Mouse (Mus musculus) Patski (cell line): ENCODE data around the gene Cdh5. TPM values are rescaled to one million over a fixed set of nuclear protein-coding genes. Genes with fewer than 3 reads are reported as not detected.
"Not testable (repeated sequence)": the region's sequence is repeated elsewhere in the genome, so short reads cannot be mapped to it uniquely, and the experiment has no call there.

ENCODE experiments used
- ATAC-seq: fragments of 100-300 bp; one replicate; pipeline ENCODE4 v1.8.0; 2021
- CTCF ChIA-PET: fragments of 350-600 bp; sonication (Branson Sonifier 250); formaldehyde crosslinking; loops from one replicate; lab custom pipeline; 2022; ENCODE audit warnings: inconsistent platforms; lab: Charles Lee
- POLR2A ChIA-PET: fragments of 350-600 bp; sonication (Branson Sonifier 250); formaldehyde crosslinking; loops from one replicate; lab custom pipeline; 2022; ENCODE audit warnings: antibody characterized with exemption, inconsistent platforms; lab: Charles Lee
- DNase-seq: peaks from one replicate; pipeline ENCODE4 v3.0.0-alpha.2; 2011; ENCODE audit warnings: low read depth, low spot score
- H3K27me3 ChIP-seq: fragments of 371-371 bp; one replicate; pipeline ENCODE4 v1.5.1; 2021
- CTCF ChIP-seq: fragments of 100-300 bp; IDR thresholded peaks from one replicate; pipeline ENCODE4 v1.5.1; 2021
- in situ Hi-C: fragments of 300-500 bp; cut with MboI; formaldehyde crosslinking; loops from 3 replicates; pipeline ENCODE4 v1.11.1; 2018; ENCODE audit warnings: low pct_unique_long_range_greater_than_20kb, mixed read lengths
- polyA plus RNA-seq: library from polyadenylated mRNA; unstranded; gene quantifications from one replicate; pipeline ENCODE4 v1.2.3, GENCODE M21; 2021

Gene Cdh5
- polyA plus RNA-seq, 1 experiment from 2014 or later = not detected

DNA sequence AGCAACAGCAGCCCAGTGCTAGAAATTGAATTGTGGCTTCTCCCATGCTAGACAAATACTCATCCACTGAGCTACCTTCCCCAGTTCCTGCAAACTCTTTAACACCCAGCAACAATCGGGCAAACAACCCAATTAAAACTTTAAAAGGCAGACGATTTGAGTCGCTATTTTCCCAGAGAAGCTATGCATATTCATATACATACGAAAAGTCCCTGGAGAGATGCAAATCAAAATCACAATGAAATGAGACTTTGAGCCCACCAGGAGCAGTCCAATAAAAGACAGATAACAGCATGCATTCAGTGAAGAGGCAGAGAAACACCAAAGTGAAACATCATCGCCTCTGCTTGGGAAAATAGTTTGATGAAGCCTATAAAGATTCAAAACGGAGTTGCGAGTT lies 8.1 kb upstream of the Cdh5 start:
- no peak for TF ChIP-seq CTCF
- ATAC-seq (no peak), DNase-seq (no peak)
- in situ Hi-C loops = no loop called here
- POLR2A ChIA-PET = no interaction called here
- no peaks in the 10 kb centered on the region for H3K27me3 ChIP-seq
- CTCF ChIA-PET = no interaction called here

DNA sequence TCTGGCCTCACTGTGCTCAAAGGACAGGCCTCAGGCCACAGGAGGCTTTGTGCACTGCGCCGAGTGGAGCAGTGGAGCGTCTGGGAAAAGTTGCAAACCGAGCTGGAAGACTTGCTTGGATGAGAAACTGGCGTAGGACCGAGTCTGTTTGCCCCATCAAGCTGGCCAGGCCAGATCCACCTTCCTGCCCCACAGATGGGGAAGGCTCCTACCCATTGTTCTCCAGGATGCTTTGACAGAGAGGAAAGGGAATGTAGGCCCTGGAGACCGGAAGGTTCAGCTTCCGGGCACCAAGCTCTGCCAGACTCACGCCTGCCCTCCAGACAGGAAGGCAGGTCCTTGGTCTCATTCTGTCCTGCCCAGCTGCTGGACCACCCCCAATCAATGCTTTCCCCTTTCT lies 5.8 kb upstream of the Cdh5 start:
- in situ Hi-C loops = no loop called here
- no peaks in the 10 kb centered on the region for H3K27me3 ChIP-seq
- no peak for TF ChIP-seq CTCF
- ATAC-seq (no peak), DNase-seq (no peak)
- ChIA-PET POLR2A (no interaction called here), CTCF (interaction anchor here (1.2 kb wide), 1 partner anchor 9 kb away, joined by 3 read pairs; no protein-coding TSS in a partner anchor)

DNA sequence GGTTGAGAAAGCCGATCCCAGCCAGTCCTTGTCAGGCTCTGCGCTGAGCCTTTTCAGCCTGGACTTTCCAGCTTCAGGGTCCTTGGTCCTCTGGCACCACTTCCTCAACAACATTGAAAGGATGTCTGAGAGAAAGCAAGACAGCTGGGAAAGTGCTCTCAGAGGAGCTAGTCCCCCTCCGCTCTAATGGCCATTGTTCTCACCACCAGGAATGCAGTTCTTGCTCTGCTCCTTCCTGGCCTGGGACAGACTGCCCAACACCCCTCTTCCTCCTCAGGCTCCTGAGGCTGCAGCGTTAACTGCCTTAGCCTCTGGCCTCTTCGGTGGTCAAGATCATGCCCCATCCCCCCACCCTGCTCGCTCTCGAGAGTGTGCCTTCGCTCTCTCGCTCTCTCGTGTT lies 4.8 kb upstream of the Cdh5 start:
- no peak for TF ChIP-seq CTCF
- ATAC-seq = no peak
- CTCF ChIA-PET = no interaction called here

DNA sequence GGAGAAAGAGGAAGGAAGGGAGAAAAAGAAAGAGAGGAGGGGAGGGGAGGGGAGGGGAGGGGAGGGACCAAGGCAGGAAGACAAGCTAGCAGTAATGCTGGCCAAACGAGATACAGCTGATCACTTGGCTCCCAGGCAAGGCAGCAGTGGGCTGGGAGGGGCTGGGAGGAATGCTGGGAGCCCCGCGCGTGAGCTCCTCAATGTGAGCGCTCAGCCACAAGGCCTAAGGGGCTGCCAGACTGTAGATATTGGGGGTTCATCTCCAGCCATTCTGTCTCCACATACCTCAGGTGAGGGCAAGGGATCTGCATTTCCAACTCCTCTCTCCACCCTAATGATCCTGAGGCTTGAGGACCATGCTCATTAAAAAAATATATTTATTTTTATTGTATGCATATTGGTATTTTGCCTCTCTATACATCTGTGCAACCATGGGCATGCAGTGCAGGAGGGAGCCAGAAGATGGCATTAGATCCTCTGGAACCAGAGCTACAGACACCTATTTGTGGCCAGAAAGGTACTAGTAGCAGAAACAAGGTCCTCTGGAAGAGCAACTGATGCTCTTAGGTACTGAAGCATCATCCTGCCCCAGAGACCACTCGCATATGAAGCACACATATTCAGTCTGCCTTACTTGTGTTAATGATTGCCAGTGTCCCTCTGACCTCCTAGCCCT lies 2.6 kb upstream of the Cdh5 start:
- no peaks in the 10 kb centered on the region for H3K27me3 ChIP-seq
- no peak for TF ChIP-seq CTCF
- CTCF ChIA-PET = no interaction called here
- DNase-seq (no peak), ATAC-seq (no peak)
- POLR2A ChIA-PET = interaction anchor here (0.5 kb wide), 1 partner anchor 719 kb away, joined by 4 read pairs; no protein-coding TSS in a partner anchor
- in situ Hi-C loops = no loop called here

More for the DNA sequence above, 4.8 kb upstream of the Cdh5 start:
- in situ Hi-C loops = no loop called here
- no peaks in the 10 kb centered on the region for H3K27me3 ChIP-seq
- POLR2A ChIA-PET = interaction anchor here (0.7 kb wide), 1 partner anchor 145 kb away, joined by 6 read pairs; no protein-coding TSS in a partner anchor
- DNase-seq = no peak

DNA sequence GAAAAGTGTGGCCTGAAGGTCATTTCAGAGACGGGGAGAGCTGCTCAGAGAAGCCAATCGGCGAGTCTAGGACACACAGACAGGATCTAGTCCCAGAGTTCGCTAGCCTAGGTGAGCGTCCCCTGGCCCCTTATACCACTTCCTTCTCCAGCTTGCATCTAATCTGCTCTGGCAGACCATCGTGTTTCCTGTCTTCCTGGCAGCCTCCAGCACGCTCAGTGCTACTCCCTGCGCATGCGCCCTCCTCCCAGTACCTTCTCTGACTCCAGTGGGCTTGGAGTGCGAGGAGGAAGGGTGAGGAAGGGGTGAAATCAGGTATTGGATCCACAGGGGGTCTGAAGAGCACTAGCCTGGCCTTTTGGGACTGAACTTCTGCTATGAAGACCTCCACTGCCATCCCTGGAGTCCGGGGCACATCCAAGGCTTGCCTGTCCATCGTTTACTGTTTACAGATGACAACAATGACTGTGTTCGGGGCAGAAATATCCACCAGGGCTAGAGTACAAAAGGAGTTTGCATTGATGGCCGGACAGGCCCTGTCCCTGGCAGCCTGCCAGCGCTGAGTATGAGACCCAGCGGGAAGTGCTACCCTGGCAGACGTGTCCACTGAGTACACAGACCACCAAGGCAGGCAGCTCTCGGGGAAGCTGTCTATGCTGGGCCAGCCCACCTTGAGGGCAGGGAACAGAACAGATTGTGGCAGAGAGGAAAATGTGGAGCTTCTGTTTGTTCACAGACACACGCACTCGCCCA lies 1.9 kb upstream of the Cdh5 start:
- no peak for DNase-seq
- ChIA-PET CTCF (no interaction called here), POLR2A (no interaction called here)
- in situ Hi-C loops = no loop called here
- no peak for ATAC-seq
- TF ChIP-seq CTCF = no peak
- H3K27me3 ChIP-seq = no peaks in the 10 kb centered on the region

DNA sequence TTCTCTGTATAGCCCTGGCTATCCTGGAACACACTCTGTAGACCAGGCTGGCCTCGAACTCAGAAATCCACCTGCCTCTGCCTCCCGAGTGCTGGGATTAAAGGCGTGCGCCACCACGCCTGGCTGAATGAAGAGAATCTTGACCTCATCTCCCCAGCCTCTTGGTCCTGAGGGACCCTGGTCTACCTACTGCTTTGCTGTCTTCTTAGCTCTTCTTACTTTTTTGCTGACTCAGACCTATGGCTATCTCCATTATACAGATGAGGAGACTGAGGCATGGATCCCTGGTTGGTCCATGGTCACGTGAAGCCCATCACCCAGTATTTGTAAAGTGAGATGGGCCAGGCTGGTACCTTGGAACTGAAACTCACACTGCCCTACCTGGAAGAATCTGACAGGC lies 701 bp upstream of the Cdh5 start:
- in situ Hi-C loops, H3K27me3 ChIP-seq, CTCF ChIA-PET, DNase-seq, ATAC-seq, POLR2A ChIA-PET: not testable (repeated sequence)

DNA sequence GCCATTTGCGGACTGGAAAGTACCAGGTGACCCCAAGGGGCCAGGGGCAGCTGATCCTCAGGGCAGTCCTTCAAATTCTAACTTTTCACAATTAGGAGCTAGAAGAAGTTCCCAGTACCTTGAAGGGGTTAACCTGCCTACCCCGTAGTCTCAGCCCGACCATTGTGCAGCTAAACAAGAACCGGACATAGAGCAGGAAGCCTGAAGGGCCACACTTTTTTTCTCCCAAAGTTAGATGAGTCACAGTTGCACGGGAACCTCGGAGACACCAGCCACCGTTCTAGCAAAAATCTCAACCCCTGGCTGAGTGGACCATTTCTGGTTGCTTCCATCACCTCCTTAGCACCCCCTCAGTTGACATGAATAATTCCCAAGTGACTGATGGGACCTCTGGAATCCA lies 2.0 kb downstream of the Cdh5 start:
- in situ Hi-C loops = no loop called here
- ChIA-PET CTCF (no interaction called here), POLR2A (no interaction called here)
- ATAC-seq = no peak
- no peak for TF ChIP-seq CTCF
- no peaks in the 10 kb centered on the region for H3K27me3 ChIP-seq
- DNase-seq = no peak

DNA sequence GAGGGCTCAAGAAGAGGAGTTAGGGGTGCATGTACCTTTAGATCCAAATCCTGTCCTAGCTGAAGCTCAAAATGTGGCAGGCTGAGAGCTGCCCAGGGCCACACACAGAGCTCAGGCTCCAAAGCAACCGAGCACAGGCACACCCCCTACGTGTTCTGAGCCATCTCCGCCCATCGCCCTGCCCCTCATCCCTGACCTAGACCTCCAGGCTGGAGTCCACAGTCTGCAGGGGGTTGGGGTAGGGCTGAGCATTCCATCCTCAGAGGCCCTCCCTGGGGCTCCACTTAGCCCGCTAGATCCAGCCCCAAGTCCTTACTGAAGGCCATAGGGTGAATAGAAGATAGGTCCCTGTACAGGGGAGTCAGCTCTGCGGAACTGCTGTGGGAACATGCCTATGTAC lies 4.3 kb downstream of the Cdh5 start:
- no peak for TF ChIP-seq CTCF
- H3K27me3 ChIP-seq = no peaks in the 10 kb centered on the region
- no peak for ATAC-seq
- DNase-seq = no peak
- POLR2A ChIA-PET = interaction anchor here (0.9 kb wide), 1 partner anchor 9 kb away, joined by 3 read pairs; no protein-coding TSS in a partner anchor
- CTCF ChIA-PET = no interaction called here
- in situ Hi-C loops = no loop called here

DNA sequence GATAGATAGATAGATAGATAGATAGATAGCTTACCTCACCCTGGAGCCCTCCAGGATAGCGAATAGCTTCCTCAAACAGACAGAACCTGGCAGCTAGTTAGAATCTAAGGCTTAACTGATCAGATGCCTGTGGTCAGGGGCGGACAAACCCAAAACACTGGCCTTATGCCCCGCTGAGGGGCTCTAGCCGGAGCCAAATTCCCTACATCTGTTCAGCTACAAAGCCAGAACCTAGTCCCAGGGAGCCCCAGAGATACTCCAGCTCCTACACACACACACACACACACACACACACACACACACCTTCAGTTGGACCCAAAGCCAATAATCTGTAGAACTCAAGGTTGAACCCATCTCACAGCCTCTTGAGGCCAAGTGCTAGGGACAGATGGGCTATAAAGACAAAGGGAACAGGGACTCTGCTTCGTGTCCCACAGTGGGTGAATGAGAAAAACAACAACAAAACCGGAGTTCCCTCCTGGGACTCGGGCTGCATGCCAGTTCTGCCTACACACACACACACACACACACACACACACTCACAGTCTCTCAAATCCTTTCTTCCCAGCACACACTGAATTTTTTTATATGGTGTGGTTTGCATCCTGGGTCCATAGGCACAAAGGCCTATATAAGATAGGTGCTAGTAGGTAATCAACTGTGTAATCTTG lies 5.0 kb downstream of the Cdh5 start:
- no peaks in the 10 kb centered on the region for H3K27me3 ChIP-seq
- ChIA-PET POLR2A (interaction anchor here (0.9 kb wide), 1 partner anchor 9 kb away, joined by 3 read pairs; no protein-coding TSS in a partner anchor), CTCF (no interaction called here)
- no peak for ATAC-seq
- in situ Hi-C loops = no loop called here
- no peak for TF ChIP-seq CTCF
- no peak for DNase-seq

DNA sequence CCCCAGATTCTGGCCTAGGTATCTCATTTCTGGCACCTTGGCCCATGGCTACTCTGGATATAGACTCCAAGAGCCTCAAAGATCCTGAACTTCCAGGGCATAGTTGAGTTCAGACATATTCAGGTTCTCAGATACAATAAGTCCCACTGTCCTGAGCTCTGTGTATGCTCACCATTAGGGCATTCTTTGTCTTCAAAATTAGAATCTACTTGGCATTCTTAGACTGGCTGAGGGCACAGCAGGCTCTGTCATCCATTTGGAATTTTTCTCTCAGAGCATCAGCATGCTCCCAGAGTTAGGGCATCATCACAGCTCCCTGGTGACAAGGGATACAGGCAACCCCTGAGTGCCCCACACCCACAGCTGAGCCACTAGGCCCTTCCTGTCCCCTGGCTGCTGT lies 5.7 kb downstream of the Cdh5 start:
- in situ Hi-C loops = no loop called here
- ChIA-PET POLR2A (no interaction called here), CTCF (no interaction called here)
- TF ChIP-seq CTCF = no peak
- no peaks in the 10 kb centered on the region for H3K27me3 ChIP-seq
- DNase-seq (no peak), ATAC-seq (no peak)

DNA sequence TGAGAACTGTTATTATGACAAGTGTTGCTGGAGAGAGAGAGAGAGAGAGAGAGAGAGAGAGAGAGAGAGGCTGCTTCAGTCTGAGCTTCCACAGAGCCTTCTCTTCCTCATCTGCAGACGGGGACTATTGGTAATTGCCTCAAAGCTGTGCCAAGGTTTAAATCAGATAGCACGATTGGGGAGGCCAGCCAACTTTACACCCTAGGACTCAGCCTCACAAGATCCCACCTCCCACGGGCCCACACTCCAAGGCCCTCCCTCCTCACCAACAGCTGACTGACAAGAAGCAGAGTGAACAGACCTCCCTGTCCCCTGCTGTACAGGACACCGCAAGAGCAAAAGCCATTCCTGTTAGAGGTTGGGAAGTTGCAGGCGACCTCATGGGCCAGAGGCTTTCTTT lies 6.6 kb downstream of the Cdh5 start:
- no peaks in the 10 kb centered on the region for H3K27me3 ChIP-seq
- no peak for DNase-seq
- no peak for ATAC-seq
- POLR2A ChIA-PET = no interaction called here
- TF ChIP-seq CTCF = no peak
- in situ Hi-C loops = no loop called here
- CTCF ChIA-PET = no interaction called here
